Mouse (Mus musculus) lung, adult 18-20 months (tissue): ENCODE measurements around the gene Mdm2.
A peak's percentile ranks its signal among the peaks of the same experiment; 100 is the strongest.
"Not testable (repeated sequence)": the region's sequence is repeated elsewhere in the genome, so short reads cannot be mapped to it uniquely, and the experiment has no call there.

Source experiments
- DNase-seq, 2 experiments: peaks; one replicate each; pipeline ENCODE4 v3.0.0; 2022; ENCODE audit warnings: mixed read lengths in 2 of 2

Mdm2 gene

DNA sequence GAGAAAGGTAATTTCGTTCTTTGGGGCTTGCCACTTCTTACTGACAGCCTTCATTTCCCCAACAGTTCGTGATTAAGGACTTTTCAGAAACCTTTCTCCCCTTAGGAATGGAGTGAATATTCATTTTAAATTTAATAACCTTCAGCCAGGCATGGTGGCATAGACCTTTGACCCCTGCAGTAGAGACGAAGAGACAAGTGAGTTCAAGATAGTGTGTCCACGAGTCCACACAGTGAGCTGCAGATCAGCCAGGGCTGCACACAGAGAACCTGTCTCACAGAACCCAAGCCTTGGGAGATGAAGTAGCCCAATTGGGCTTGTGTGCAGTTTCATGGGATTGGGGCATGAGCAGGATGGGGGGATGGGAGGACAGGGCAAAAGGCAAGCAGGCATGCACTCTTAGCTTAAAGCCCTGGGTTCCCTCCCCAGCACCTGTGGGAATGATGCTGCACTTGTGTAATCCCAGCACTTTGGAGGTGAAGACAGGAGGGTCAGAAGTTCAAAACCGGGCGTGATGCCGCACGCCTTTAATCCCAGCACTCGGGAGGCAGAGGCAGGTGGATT, 1.7 kb upstream of the Mdm2 start:
- DNase-seq, result no peak

- no peak for DNase-seq
Measured at GRCm38 (mm10) chr10:117711408-117711807, 850 bp upstream of the Mdm2 start.

GRCm38 (mm10) chr10:117709930-117710603, 491 bp downstream of the Mdm2 start:
- peak; percentile 86 to 88 for DNase-seq

GRCm38 (mm10) chr10:117709326-117709830, 1.2 kb downstream of the Mdm2 start:
- DNase-seq, result peak in 1 of 2 experiments; percentile 39

GRCm38 (mm10) chr10:117708856-117709255, 1.7 kb downstream of the Mdm2 start:
- no peak for DNase-seq

GRCm38 (mm10) chr10:117708376-117708775, 2.2 kb downstream of the Mdm2 start:
- DNase-seq, result no peak

DNA sequence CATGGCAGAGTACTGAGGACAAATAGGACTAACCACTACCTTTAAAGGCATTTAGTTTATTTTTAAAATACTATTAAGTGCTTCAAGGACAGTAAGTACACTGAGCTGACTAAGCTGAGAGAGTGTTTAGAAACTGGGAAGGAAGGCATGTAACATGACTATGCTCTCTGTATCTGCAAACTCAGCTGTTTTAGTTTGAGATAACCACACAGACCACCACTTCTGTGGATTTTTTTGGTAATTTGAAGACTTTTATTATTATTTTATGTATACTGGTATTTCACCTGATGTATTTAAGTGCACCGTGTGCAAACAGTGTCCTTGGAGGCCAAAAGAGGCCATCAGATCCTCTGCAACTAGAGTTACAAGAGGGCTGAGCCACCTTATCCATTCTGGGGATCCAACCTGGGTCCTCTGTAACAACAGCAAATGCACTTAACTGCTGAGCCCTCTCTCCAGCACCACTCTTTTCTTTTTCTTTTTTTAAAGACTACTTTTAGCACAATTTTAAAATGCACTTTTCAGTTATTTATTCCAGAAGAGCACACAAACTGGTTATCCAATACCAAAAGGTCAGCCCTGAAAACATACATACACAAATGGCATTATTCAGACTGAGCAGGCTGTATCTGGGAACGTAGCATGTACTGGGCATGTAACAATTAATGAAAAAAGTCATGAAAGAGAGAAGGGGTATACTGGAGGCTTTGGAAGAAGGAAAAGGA, 3.3 kb downstream of the Mdm2 start:
- no peak for DNase-seq

GRCm38 (mm10) chr10:117706440-117706839, 4.1 kb downstream of the Mdm2 start:
- no peak for DNase-seq

GRCm38 (mm10) chr10:117705806-117706205, 4.8 kb downstream of the Mdm2 start:
- DNase-seq, result no peak

DNA sequence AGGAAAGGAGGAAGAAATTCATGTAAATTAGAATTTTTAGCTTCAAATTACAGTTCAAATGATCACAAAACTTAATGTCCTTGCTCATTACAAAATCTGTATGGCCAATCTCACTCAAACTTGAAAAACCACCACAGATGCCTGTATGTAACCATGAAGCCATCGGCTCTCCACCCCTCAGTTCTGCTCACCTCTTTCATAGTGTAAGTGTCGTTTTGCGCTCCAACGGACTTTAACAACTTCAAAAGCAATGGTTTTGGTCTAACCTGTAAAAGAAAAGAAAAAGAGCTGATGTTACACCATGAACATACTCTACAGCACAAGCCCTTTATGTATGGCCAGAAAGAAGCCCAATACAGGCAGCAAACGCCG, 5.6 kb downstream of the Mdm2 start:
- no peak for DNase-seq

- DNase-seq, result not testable (repeated sequence)
Measured at GRCm38 (mm10) chr10:117704314-117704963, 6.1 kb downstream of the Mdm2 start.

- DNase-seq, result no peak
Measured at GRCm38 (mm10) chr10:117703506-117703905, 7.1 kb downstream of the Mdm2 start.

DNA sequence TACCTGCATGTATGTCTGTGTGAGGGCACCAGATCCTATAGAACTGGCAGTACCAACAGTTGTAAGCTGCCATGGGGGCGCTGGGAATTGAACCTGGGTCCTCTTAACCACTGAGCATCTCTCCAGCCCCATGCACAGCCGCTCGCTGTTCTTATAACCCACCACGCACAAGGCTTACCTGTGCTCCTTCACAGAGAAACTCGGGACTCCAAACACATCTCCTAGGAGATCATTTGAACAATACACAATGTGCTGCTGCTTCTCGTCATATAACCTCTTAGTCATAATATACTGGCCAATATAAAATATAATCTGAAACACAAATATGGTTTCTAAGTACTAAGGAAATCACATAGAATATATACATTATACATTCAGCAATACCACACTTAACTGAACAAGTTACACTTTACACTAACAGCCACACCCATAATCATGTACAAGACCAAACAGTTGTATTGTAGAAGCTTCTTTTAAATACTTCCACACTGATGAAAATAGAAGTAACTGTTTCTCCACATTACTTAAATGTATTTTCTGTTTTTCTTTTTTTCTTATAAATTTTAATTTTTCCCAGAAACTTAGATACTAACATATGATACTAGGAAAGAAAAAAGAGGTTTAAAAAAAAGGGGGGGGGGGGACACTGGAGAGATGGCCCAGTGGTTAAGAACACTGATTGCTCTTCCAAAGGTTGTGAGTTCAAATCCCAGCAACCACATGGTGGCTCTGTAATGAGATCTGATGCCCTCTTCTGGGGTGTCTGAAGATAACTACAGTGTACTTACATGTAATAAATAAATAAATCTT, 8.3 kb downstream of the Mdm2 start:
- no peak for DNase-seq

DNA sequence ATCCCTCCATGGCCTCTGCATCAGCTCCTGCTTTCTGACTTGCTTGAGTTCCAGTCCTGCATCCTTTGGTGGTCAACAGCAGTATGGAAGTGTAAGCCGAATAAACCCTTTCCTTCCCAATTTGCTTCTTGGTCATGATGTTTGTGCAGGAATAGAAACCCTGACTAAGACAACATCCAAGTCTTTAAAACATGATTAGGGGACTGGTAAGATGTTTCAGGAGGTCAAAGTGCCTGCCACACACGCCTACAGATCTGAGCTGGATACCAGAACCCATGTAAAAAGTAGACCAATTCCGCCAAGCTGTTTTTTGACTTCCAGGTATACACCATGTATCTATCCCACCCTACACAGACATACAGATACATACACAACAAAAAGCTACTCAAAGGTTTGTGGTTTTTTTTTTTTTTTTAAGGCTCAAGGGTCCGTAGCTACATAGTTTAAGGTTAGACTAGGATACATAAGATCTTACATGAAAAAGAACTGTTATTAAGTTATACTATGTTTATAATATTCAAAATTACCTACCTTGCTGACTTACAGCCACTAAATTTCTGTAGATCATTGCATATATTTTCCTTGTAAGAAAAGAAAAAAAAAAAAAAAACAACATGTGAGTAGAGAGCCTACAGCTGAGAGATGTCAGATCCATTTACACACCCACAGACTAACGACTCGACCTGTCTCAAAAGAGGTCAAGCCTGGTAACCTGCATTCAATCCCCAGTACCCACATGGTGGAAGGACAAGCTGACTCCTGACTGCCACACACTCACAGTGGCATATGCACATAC, 9.3 kb downstream of the Mdm2 start:
- DNase-seq, result no peak

DNA sequence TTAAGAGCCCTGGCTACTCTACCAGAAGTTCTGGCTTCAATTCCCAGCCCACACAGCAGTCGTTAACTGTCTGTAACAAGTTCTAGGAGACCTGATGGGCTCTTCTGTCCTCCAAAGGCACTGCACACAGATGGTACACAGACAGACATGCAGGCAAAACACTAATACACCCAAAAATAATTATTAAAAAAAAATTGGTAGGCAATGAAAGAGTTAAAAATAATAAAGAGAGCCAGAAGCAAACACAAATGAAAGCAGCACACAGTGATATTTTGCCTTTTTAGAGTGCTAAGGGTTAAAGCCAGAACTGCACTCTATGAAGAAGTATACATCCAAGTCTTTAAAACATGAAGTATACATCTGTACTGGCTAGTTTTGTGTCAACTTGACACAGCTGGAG, 10.1 kb downstream of the Mdm2 start:
- DNase-seq, result no peak

DNA sequence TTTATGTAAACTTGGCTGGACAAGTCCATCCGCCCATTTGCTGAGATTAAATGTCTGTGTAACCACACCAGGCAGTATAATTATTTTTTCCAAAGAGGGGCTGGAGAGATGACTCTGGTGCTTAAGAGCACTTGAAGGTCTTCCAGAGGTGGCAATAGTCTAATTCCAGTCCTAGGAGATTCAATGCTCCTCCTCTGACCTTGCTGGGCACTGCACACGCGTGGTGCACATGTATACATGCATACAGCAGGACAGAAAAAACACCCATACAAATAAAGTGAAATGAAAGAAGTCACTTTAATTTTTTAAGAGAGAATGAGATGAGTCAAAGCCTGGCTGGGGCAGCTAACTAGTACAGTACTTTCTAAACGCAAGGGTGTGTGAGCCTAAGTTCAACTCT, 10.6 kb downstream of the Mdm2 start:
- DNase-seq, result no peak

DNA sequence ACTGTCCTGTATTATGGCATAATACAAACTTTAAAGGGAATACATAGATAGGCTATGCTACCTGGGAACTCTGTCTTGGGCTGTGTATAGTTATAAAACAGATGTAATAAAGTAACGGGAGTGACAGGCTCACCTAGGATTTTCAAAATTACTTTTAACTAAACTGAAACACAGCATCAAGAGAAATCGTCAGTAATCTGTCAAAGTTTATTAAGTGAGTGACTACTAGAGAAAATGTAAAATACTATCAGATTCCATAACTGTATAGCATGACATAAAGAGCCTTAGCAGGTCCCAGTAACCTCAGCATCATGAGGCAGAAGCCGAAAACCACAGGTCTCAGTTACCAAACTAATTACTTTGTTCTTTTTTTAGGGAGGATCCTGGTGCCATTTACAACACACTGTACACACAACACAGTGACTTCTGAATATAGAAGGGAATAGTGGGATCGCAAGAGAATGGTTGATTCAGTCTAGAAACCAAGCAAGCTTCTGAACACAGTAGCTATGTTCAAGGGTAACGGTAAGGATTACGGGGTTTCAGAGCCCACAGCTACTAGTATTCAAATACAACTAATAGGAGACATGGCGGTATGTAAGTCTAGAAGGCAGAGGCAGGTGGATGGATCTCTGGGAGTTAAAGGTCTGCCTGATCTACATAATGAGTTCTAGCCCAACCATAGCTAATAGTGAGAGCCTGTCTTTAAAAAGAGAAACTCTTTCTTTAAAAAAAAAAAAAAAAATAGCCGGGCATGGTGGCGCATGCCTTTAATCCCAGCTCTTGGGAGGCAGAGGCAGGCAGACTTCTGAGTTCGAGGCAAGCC, 12.0 kb downstream of the Mdm2 start:
- DNase-seq, result no peak

DNA sequence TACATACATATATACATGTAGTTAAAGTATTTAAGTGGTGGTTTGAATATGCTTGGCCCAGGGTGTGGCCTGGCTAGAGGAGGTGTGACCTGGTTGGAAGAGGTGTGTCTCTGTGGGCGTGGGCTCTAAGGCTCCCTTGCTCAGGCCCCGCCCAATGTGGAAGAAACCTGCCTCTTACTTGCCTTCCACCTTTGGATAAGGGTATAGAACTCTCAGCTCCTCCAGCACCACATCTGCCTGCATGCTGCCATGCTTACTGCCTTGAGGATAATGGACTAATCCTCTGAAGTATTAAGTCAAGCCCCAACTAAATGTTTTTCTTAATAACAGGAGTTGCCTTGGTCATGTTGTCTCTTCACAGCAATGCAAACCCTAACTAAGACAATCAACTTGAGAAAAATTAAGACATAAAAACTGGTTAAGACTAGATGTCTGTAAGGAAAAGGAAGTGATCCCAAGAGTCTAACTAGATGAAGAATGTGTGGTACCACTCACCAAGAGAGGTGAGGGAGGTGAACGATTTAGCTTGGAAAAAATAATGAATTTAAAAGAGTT, 12.9 kb downstream of the Mdm2 start:
- no peak for DNase-seq

DNA sequence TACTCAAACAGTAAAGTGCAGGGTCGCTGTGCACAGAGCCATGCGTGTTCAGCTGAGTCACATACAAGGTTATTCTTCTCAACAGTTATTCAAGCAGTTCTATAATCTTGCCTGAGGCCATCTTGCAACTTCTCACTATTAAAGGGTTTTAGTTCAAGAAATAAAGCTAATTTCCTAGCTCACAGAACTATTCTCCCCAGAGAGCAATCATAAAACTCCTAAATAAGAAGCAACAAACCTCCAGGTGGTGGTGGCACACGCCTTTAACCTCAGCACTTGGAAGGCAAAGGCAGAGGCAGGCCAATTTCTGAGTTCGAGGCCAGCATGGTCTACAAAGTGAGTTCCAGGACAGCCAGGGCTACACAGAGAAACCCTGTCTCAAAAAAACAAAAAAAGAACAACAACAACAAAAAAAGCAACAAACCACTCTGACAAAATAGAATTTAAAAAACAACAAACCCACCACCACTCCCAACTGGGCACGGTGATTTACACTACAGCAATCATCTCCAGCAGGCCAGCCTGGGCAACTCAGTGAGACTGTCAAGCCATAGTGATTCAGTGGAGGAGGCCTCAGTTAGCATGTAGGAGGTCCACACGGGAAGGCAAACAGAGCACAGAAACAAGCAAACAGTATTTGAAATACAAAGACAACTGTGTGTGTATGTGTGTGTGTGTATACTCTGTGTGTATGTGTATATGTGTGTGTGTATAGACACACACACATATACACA, 13.6 kb downstream of the Mdm2 start:
- no peak for DNase-seq
